Mouse (Mus musculus): ENCODE data around the gene Actg2. TPM values are rescaled to one million over a fixed set of nuclear protein-coding genes. Genes with fewer than 3 reads are reported as not detected.

The Actg2 gene
- polyA plus RNA-seq, 1 experiment from 2014 or later: 128 TPM

- Histone ChIP-seq H3K9ac (ENCODE audit: low read length) (no peak overlapping the region), H3K36me3 (ENCODE audit: control insufficient read depth, insufficient read depth, low read length) (peaks cover 6% of the 10 kb centered on the region), H3K27ac (ENCODE audit: low read length) (peak overlapping the region; percentile 69), H3K27me3 (ENCODE audit: control insufficient read depth, insufficient read depth, low read depth, low read length) (no peaks in the 10 kb centered on the region), H3K9me3 (ENCODE audit: control insufficient read depth, low read length) (no peaks in the 10 kb centered on the region), H3K4me2 (ENCODE audit: low read depth, low read length) (no peak overlapping the region), H3K4me3 (ENCODE audit: low read length) (no peak overlapping the region), H3K4me1 (replicated peaks; ENCODE audit: control insufficient read depth, insufficient read depth, low read length) (peaks cover 20% of the 10 kb centered on the region)
- ATAC-seq (ENCODE audit: low read depth): peak; percentile 89
- 66% methylated on average over 9 of the region's 9 CpGs for WGBS
These were observed 39.9 kb downstream of the Actg2 start for GRCm38 (mm10) chr6:83496009-83496752.

- peaks cover 4% of the 10 kb centered on the region for H3K4me1 ChIP-seq (replicated peaks; ENCODE audit: control insufficient read depth, insufficient read depth, low read length)
- no peaks in the 10 kb centered on the region for H3K9me3 ChIP-seq (ENCODE audit: control insufficient read depth, low read length)
- H3K9ac ChIP-seq (ENCODE audit: low read length): no peak overlapping the region
- no peak for ATAC-seq (ENCODE audit: low read depth)
- no peaks in the 10 kb centered on the region for H3K27me3 ChIP-seq (ENCODE audit: control insufficient read depth, insufficient read depth, low read depth, low read length)
- no peak overlapping the region for H3K4me2 ChIP-seq (ENCODE audit: low read depth, low read length)
- H3K4me3 ChIP-seq (ENCODE audit: low read length): no peak overlapping the region
- 49% methylated on average over 4 of the region's 4 CpGs for WGBS
- H3K27ac ChIP-seq (ENCODE audit: low read length): no peak overlapping the region
- peaks cover 7% of the 10 kb centered on the region; the same call in 1 of the 2 replicates for H3K36me3 ChIP-seq (ENCODE audit: control insufficient read depth, insufficient read depth, low read length)
These were observed 45.4 kb downstream of the Actg2 start for GRCm38 (mm10) chr6:83490622-83491021.

GRCm38 (mm10) chr6:83488200-83488599 lies 47.9 kb downstream of the Actg2 start:
- Histone ChIP-seq H3K27ac (ENCODE audit: low read length) (no peak overlapping the region), H3K4me1 (replicated peaks; ENCODE audit: control insufficient read depth, insufficient read depth, low read length) (peaks cover 3% of the 10 kb centered on the region; the same call in 1 of the 2 replicates), H3K9me3 (ENCODE audit: control insufficient read depth, low read length) (no peaks in the 10 kb centered on the region), H3K27me3 (ENCODE audit: control insufficient read depth, insufficient read depth, low read depth, low read length) (no peaks in the 10 kb centered on the region), H3K4me2 (ENCODE audit: low read depth, low read length) (no peak overlapping the region), H3K36me3 (ENCODE audit: control insufficient read depth, insufficient read depth, low read length) (peaks cover 7% of the 10 kb centered on the region; the same call in 1 of the 2 replicates), H3K4me3 (ENCODE audit: low read length) (no peak overlapping the region), H3K9ac (ENCODE audit: low read length) (no peak overlapping the region)
- ATAC-seq (ENCODE audit: low read depth): no peak
- WGBS: 84% methylated on average over 5 of the region's 5 CpGs

GRCm38 (mm10) chr6:83487298-83487697 lies 48.8 kb downstream of the Actg2 start:
- WGBS: 91% methylated on average over 4 of the region's 4 CpGs
- no peak overlapping the region for H3K9ac ChIP-seq (ENCODE audit: low read length)
- H3K27me3 ChIP-seq (ENCODE audit: control insufficient read depth, insufficient read depth, low read depth, low read length): no peaks in the 10 kb centered on the region
- no peak for ATAC-seq (ENCODE audit: low read depth)
- no peaks in the 10 kb centered on the region for H3K9me3 ChIP-seq (ENCODE audit: control insufficient read depth, low read length)
- peaks cover 7% of the 10 kb centered on the region; the same call in 1 of the 2 replicates for H3K36me3 ChIP-seq (ENCODE audit: control insufficient read depth, insufficient read depth, low read length)
- no peak overlapping the region for H3K4me3 ChIP-seq (ENCODE audit: low read length)
- peaks cover 12% of the 10 kb centered on the region for H3K4me1 ChIP-seq (replicated peaks; ENCODE audit: control insufficient read depth, insufficient read depth, low read length)
- H3K27ac ChIP-seq (ENCODE audit: low read length): no peak overlapping the region
- H3K4me2 ChIP-seq (ENCODE audit: low read depth, low read length): no peak overlapping the region

GRCm38 (mm10) chr6:83485854-83486253 lies 50.2 kb downstream of the Actg2 start:
- Histone ChIP-seq H3K4me3 (ENCODE audit: low read length) (no peak overlapping the region), H3K4me2 (ENCODE audit: low read depth, low read length) (no peak overlapping the region), H3K4me1 (replicated peaks; ENCODE audit: control insufficient read depth, insufficient read depth, low read length) (peaks cover 19% of the 10 kb centered on the region), H3K27ac (ENCODE audit: low read length) (peak overlapping the region; percentile 78), H3K9ac (ENCODE audit: low read length) (no peak overlapping the region), H3K36me3 (ENCODE audit: control insufficient read depth, insufficient read depth, low read length) (peaks cover 15% of the 10 kb centered on the region; the same call in 1 of the 2 replicates), H3K27me3 (ENCODE audit: control insufficient read depth, insufficient read depth, low read depth, low read length) (no peaks in the 10 kb centered on the region), H3K9me3 (ENCODE audit: control insufficient read depth, low read length) (no peaks in the 10 kb centered on the region)
- 54% methylated on average over 4 of the region's 4 CpGs for WGBS
- ATAC-seq (ENCODE audit: low read depth): peak; percentile 91

- Histone ChIP-seq H3K4me1 (replicated peaks; ENCODE audit: control insufficient read depth, insufficient read depth, low read length) (peaks cover 19% of the 10 kb centered on the region), H3K9ac (ENCODE audit: low read length) (no peak overlapping the region), H3K4me2 (ENCODE audit: low read depth, low read length) (no peak overlapping the region), H3K9me3 (ENCODE audit: control insufficient read depth, low read length) (no peaks in the 10 kb centered on the region), H3K36me3 (ENCODE audit: control insufficient read depth, insufficient read depth, low read length) (peaks cover 25% of the 10 kb centered on the region), H3K4me3 (ENCODE audit: low read length) (no peak overlapping the region), H3K27ac (ENCODE audit: low read length) (no peak overlapping the region), H3K27me3 (ENCODE audit: control insufficient read depth, insufficient read depth, low read depth, low read length) (no peaks in the 10 kb centered on the region)
- WGBS: 94% methylated on average over 7 of the region's 7 CpGs
- no peak for ATAC-seq (ENCODE audit: low read depth)
These were observed 52.3 kb downstream of the Actg2 start for GRCm38 (mm10) chr6:83483776-83484175.

- Histone ChIP-seq H3K9me3 (ENCODE audit: control insufficient read depth, low read length) (no peaks in the 10 kb centered on the region), H3K4me1 (replicated peaks; ENCODE audit: control insufficient read depth, insufficient read depth, low read length) (peaks cover 19% of the 10 kb centered on the region), H3K36me3 (ENCODE audit: control insufficient read depth, insufficient read depth, low read length) (peaks cover 25% of the 10 kb centered on the region), H3K4me3 (ENCODE audit: low read length) (no peak overlapping the region), H3K27me3 (ENCODE audit: control insufficient read depth, insufficient read depth, low read depth, low read length) (no peaks in the 10 kb centered on the region), H3K4me2 (ENCODE audit: low read depth, low read length) (no peak overlapping the region), H3K9ac (ENCODE audit: low read length) (no peak overlapping the region), H3K27ac (ENCODE audit: low read length) (peak overlapping the region; percentile 74)
- peak; percentile 72 for ATAC-seq (ENCODE audit: low read depth)
- 23% methylated on average over 10 of the region's 10 CpGs for WGBS
These were observed 53.5 kb downstream of the Actg2 start for GRCm38 (mm10) chr6:83482418-83483085.

GRCm38 (mm10) chr6:83480019-83480655 lies 55.9 kb downstream of the Actg2 start:
- Histone ChIP-seq H3K4me3 (ENCODE audit: low read length) (no peak overlapping the region), H3K4me1 (replicated peaks; ENCODE audit: control insufficient read depth, insufficient read depth, low read length) (peaks cover 16% of the 10 kb centered on the region), H3K27me3 (ENCODE audit: control insufficient read depth, insufficient read depth, low read depth, low read length) (no peaks in the 10 kb centered on the region), H3K9ac (ENCODE audit: low read length) (no peak overlapping the region), H3K4me2 (ENCODE audit: low read depth, low read length) (no peak overlapping the region), H3K9me3 (ENCODE audit: control insufficient read depth, low read length) (no peaks in the 10 kb centered on the region), H3K36me3 (ENCODE audit: control insufficient read depth, insufficient read depth, low read length) (peaks cover 23% of the 10 kb centered on the region), H3K27ac (ENCODE audit: low read length) (no peak overlapping the region)
- no peak for ATAC-seq (ENCODE audit: low read depth)
- WGBS: 82% methylated on average over 6 of the region's 6 CpGs

- no peak overlapping the region for H3K27ac ChIP-seq (ENCODE audit: low read length)
- ATAC-seq (ENCODE audit: low read depth): no peak
These were observed 56.9 kb downstream of the Actg2 start for GRCm38 (mm10) chr6:83479193-83479592.

More at GRCm38 (mm10) chr6:83479193-83479592, 56.9 kb downstream of the Actg2 start:
- Histone ChIP-seq H3K4me3 (ENCODE audit: low read length) (no peak overlapping the region), H3K9me3 (ENCODE audit: control insufficient read depth, low read length) (no peaks in the 10 kb centered on the region), H3K36me3 (ENCODE audit: control insufficient read depth, insufficient read depth, low read length) (peaks cover 21% of the 10 kb centered on the region), H3K4me2 (ENCODE audit: low read depth, low read length) (no peak overlapping the region), H3K4me1 (replicated peaks; ENCODE audit: control insufficient read depth, insufficient read depth, low read length) (peaks cover 16% of the 10 kb centered on the region), H3K9ac (ENCODE audit: low read length) (no peak overlapping the region), H3K27me3 (ENCODE audit: control insufficient read depth, insufficient read depth, low read depth, low read length) (no peaks in the 10 kb centered on the region)
- 58% methylated on average over 2 of the region's 2 CpGs for WGBS
